8 mouse cellular contexts compared by ENCODE assay signal in genomic region chr13:49247740-49248466, GRCm38 (mm10). TPM values are rescaled to one million over a fixed set of nuclear protein-coding genes. Genes with fewer than 3 reads are reported as not detected.
DNase-seq lines count a peak whose midpoint lies in the region; ATAC-seq lines count a peak whose summit lies in the region.

No protein-coding gene starts in this region.

- no peaks in the 10 kb centered on the region for H3K36me3 ChIP-seq in forebrain, embryonic 15.5 days
- no peaks in the 10 kb centered on the region for H3K36me3 ChIP-seq in kidney, embryonic 15.5 days
- no peaks in the 10 kb centered on the region for H3K36me3 ChIP-seq in macrophage (ENCODE audit: inconsistent target)

- H3K4me2 ChIP-seq in forebrain, embryonic 15.5 days (replicated peaks), result peak overlapping the region; percentile 50
- peak overlapping the region; percentile 89 for H3K4me2 ChIP-seq in kidney, embryonic 15.5 days

- peaks cover 26% of the 10 kb centered on the region for H3K27me3 ChIP-seq in forebrain, embryonic 15.5 days
- H3K27me3 ChIP-seq in kidney, embryonic 15.5 days, result peaks cover 29% of the 10 kb centered on the region

- no peaks in the 10 kb centered on the region for H3K9me3 ChIP-seq in forebrain, embryonic 15.5 days
- no peaks in the 10 kb centered on the region for H3K9me3 ChIP-seq in kidney, embryonic 15.5 days (replicated peaks)

- peak overlapping the region; percentile 36 for H3K4me3 ChIP-seq in forebrain, embryonic 15.5 days
- peak overlapping the region; percentile 50 for H3K4me3 ChIP-seq in kidney, embryonic 15.5 days (replicated peaks)
- H3K4me3 ChIP-seq in macrophage (ENCODE audit: inconsistent target), result peak overlapping the region; percentile 46

- H3K27ac ChIP-seq in forebrain, embryonic 15.5 days (replicated peaks), result no peak overlapping the region
- peak overlapping the region; percentile 24; the same call in 1 of the 2 replicates for H3K27ac ChIP-seq in kidney, embryonic 15.5 days
- H3K27ac ChIP-seq in macrophage, result no peak overlapping the region

- H3K4me1 ChIP-seq in forebrain, embryonic 15.5 days, result peaks cover 8% of the 10 kb centered on the region
- H3K4me1 ChIP-seq in kidney, embryonic 15.5 days, result peaks cover 22% of the 10 kb centered on the region

- H3K9ac ChIP-seq in forebrain, embryonic 15.5 days (replicated peaks), result no peak overlapping the region
- H3K9ac ChIP-seq in kidney, embryonic 15.5 days, result peak overlapping the region; percentile 34; the same call in 1 of the 2 replicates

- intact Hi-C loops in gastrocnemius, postnatal 36 days (cut with DNase I), result no loop called here

- H3K79me2 ChIP-seq in macrophage (ENCODE audit: inconsistent target), result peaks cover 44% of the 10 kb centered on the region

- peak; percentile 38; the same call in 1 of the 2 replicates for ATAC-seq in forebrain, embryonic 15.5 days (replicated peaks)
- ATAC-seq in kidney, embryonic 15.5 days (replicated peaks; ENCODE audit: low FRiP score), result peak; percentile 64

- peak; percentile 78 to 79 for DNase-seq in B cell, adult 2 months
- peak; percentile 65 for DNase-seq in WW6 (ENCODE audit: low read depth, low spot score)
- DNase-seq in spleen, adult 12 weeks (ENCODE audit: low spot score), result peak; percentile 19
- DNase-seq in urinary bladder, postnatal 10 days (ENCODE audit: low spot score), result no peak
- no peak for DNase-seq in gastrocnemius, postnatal 36 days

- 1% methylated on average over 57 of the region's 58 CpGs for WGBS in forebrain, embryonic 15.5 days
- under 1% methylated on average over 58 of the region's 58 CpGs for WGBS in kidney, embryonic 15.5 days
- 4% methylated on average over 52 of the region's 58 CpGs for WGBS in macrophage (ENCODE audit: missing documents)

RNA-seq across cellular contexts. Expression of gene Susd3, which starts 0.6 kb away (rescaled TPM):
- 0.68 and 0.98 TPM in 2 replicates for polyA plus RNA-seq in forebrain, embryonic 15.5 days (2015; fragmentation: Nextera tagmentation; extraction: Ambion mirVana)
- 18.5 and 22.7 TPM in 2 replicates for polyA plus RNA-seq in kidney, embryonic 15.5 days (2015; fragmentation: Nextera tagmentation; extraction: Ambion mirVana)
- total RNA-seq in macrophage (2018; cell fraction: chromatin; rRNA removed), result 10 to 100 TPM in 13 of 26 experiments, 1 to 10 TPM in 13; 1.5 to 48.4 (median 10.7) TPM
- 10 to 100 TPM; 10.5 to 38.8 (median 20.5) TPM for total RNA-seq in macrophage (2018; cell fraction: cytosol; rRNA removed)
- total RNA-seq in macrophage (2018; cell fraction: nucleus; rRNA removed), result 10 to 100 TPM in 15 of 26 experiments, 1 to 10 TPM in 11; 3.7 to 42.9 (median 10.8) TPM
- 17.9 to 41.2 TPM (median 39.0 TPM) in 3 replicates for polyA plus RNA-seq in macrophage (2018)
- total RNA-seq in gastrocnemius, postnatal 36 days (2021), result under 1 TPM in 1 of 2 experiments, not detected in 1; 0.32 TPM

RNA-seq across cellular contexts. Expression of gene Card19, which starts 32.1 kb away (rescaled TPM):
- 21.1 and 23.1 TPM in 2 replicates for polyA plus RNA-seq in forebrain, embryonic 15.5 days (2015; fragmentation: Nextera tagmentation; extraction: Ambion mirVana)
- polyA plus RNA-seq in kidney, embryonic 15.5 days (2015; fragmentation: Nextera tagmentation; extraction: Ambion mirVana), result 45.7 and 47.2 TPM in 2 replicates
- 100 to 1,000 TPM in 16 of 26 experiments, 10 to 100 TPM in 10; 39.0 to 263 (median 106) TPM for total RNA-seq in macrophage (2018; cell fraction: chromatin; rRNA removed)
- 100 to 1,000 TPM in 24 of 26 experiments, 10 to 100 TPM in 2; 89.0 to 237 (median 139) TPM for total RNA-seq in macrophage (2018; cell fraction: cytosol; rRNA removed)
- 100 to 1,000 TPM in 13 of 26 experiments, 10 to 100 TPM in 13; 48.7 to 301 (median 97.5) TPM for total RNA-seq in macrophage (2018; cell fraction: nucleus; rRNA removed)
- 133 to 174 TPM (median 144 TPM) in 3 replicates for polyA plus RNA-seq in macrophage (2018)
- total RNA-seq in gastrocnemius, postnatal 36 days (2021), result 100 to 1,000 TPM in 1 of 2 experiments, 10 to 100 TPM in 1; 88.7 to 103 TPM

Comparison
In these comparisons a context has a peak if more than half of its experiments do, and no peak if none do; other contexts are left out.
1. DNase-seq: peak in B cell, adult 2 months (2 of 2), WW6 (single experiment) and spleen, adult 12 weeks (single experiment); none in urinary bladder, postnatal 10 days (single experiment) and gastrocnemius, postnatal 36 days (0 of 2).
2. Peak in every context shown above with its lines, with median percentiles within 50 percentile points of each other: H3K4me3 ChIP-seq.